ENCODE assay signal across 8 mouse cellular contexts in genomic region chr13:69737444-69738185, GRCm38 (mm10). TPM values are rescaled to one million over a fixed set of nuclear protein-coding genes. Genes with fewer than 3 reads are reported as not detected.
DNase-seq lines count a peak whose midpoint lies in the region; ATAC-seq lines count a peak whose summit lies in the region.

No protein-coding gene starts in this region.

- ATAC-seq in heart, embryonic 16.5 days (replicated peaks; ENCODE audit: extremely low read depth, insufficient read depth, low FRiP score): no peak
- ATAC-seq in hindbrain, embryonic 12.5 days (ENCODE audit: low FRiP score): no peak
- ATAC-seq in midbrain, embryonic 14.5 days (ENCODE audit: low FRiP score, low TSS enrichment): no peak
- no peak for ATAC-seq in activated CD4-positive, CD25-positive, alpha-beta regulatory T cell, adult 4 months

- H3K36me3 ChIP-seq in heart, embryonic 16.5 days (ENCODE audit: control insufficient read depth, insufficient read depth): no peaks in the 10 kb centered on the region
- no peaks in the 10 kb centered on the region for H3K36me3 ChIP-seq in hindbrain, embryonic 12.5 days
- peaks cover 3% of the 10 kb centered on the region for H3K36me3 ChIP-seq in midbrain, embryonic 14.5 days (ENCODE audit: control insufficient read depth, insufficient read depth, low read length)

- H3K9ac ChIP-seq in heart, embryonic 16.5 days (ENCODE audit: low read length): no peak overlapping the region
- peak overlapping the region; percentile 82 for H3K9ac ChIP-seq in hindbrain, embryonic 12.5 days
- H3K9ac ChIP-seq in midbrain, embryonic 14.5 days (replicated peaks; ENCODE audit: low read length): peak overlapping the region; percentile 95

- intact Hi-C loops in heart, postnatal 14 days (cut with DNase I): no loop called here

- peak overlapping the region; percentile 9; the same call in 1 of the 2 replicates for H3K4me3 ChIP-seq in heart, embryonic 16.5 days (ENCODE audit: low read length)
- peak overlapping the region; percentile 80 for H3K4me3 ChIP-seq in hindbrain, embryonic 12.5 days
- peak overlapping the region; percentile 84 for H3K4me3 ChIP-seq in midbrain, embryonic 14.5 days (replicated peaks; ENCODE audit: low read depth, low read length)

- WGBS in heart, embryonic 16.5 days: 20% methylated on average over 15 of the region's 19 CpGs
- WGBS in hindbrain, embryonic 12.5 days: 16% methylated on average over 19 of the region's 19 CpGs
- WGBS in midbrain, embryonic 14.5 days: 9% methylated on average over 15 of the region's 19 CpGs

- H3K27me3 ChIP-seq in heart, embryonic 16.5 days (ENCODE audit: control insufficient read depth, insufficient read depth, low read length): peaks cover 51% of the 10 kb centered on the region
- H3K27me3 ChIP-seq in hindbrain, embryonic 12.5 days: peaks cover 29% of the 10 kb centered on the region
- H3K27me3 ChIP-seq in midbrain, embryonic 14.5 days (ENCODE audit: control insufficient read depth, insufficient read depth, low read length): no peaks in the 10 kb centered on the region

- H3K9me3 ChIP-seq in heart, embryonic 16.5 days (replicated peaks; ENCODE audit: control insufficient read depth, low read length): no peaks in the 10 kb centered on the region
- no peaks in the 10 kb centered on the region for H3K9me3 ChIP-seq in hindbrain, embryonic 12.5 days (replicated peaks)
- H3K9me3 ChIP-seq in midbrain, embryonic 14.5 days (ENCODE audit: control insufficient read depth, low read length): no peaks in the 10 kb centered on the region

- H3K27ac ChIP-seq in heart, embryonic 16.5 days (ENCODE audit: low read length): no peak overlapping the region
- no peak overlapping the region for H3K27ac ChIP-seq in hindbrain, embryonic 12.5 days
- H3K27ac ChIP-seq in midbrain, embryonic 14.5 days (replicated peaks; ENCODE audit: low read depth, low read length): peak overlapping the region; percentile 96

- no peak for DNase-seq in heart, postnatal 14 days
- peak; percentile 58 for DNase-seq in cerebellum, adult 9-11 months
- DNase-seq in midbrain, embryonic 14.5 days: peak; percentile 19
- DNase-seq in lung, postnatal 4 days: no peak
- DNase-seq in lung, postnatal 25 days (ENCODE audit: low spot score): no peak

- peak overlapping the region; percentile 96 for H3K4me2 ChIP-seq in heart, embryonic 16.5 days (ENCODE audit: low read depth, low read length)
- H3K4me2 ChIP-seq in hindbrain, embryonic 12.5 days (replicated peaks): peak overlapping the region; percentile 91
- H3K4me2 ChIP-seq in midbrain, embryonic 14.5 days (ENCODE audit: low read length): peak overlapping the region; percentile 89

- H3K4me1 ChIP-seq in heart, embryonic 16.5 days (ENCODE audit: control insufficient read depth, insufficient read depth, low read length): peaks cover 11% of the 10 kb centered on the region; the same call in 1 of the 2 replicates
- peaks cover 45% of the 10 kb centered on the region for H3K4me1 ChIP-seq in hindbrain, embryonic 12.5 days
- peaks cover 27% of the 10 kb centered on the region for H3K4me1 ChIP-seq in midbrain, embryonic 14.5 days (ENCODE audit: control insufficient read depth, insufficient read depth, low read length)

RNA-seq across cellular contexts. Expression of gene Ube2ql1, which starts 2.1 kb away (rescaled TPM):
- polyA plus RNA-seq in heart, embryonic 16.5 days (2015; fragmentation: Nextera tagmentation; extraction: Ambion mirVana): 0.44 and 0.66 TPM in 2 replicates
- 1 to 10 TPM; 1.3 to 1.9 TPM for total RNA-seq in heart, postnatal 14 days (2021)
- polyA plus RNA-seq in hindbrain, embryonic 12.5 days (2016; fragmentation: Nextera tagmentation; extraction: Ambion mirVana): 16.4 and 18.2 TPM in 2 replicates
- polyA plus RNA-seq in midbrain, embryonic 14.5 days (2014; fragmentation: Nextera tagmentation; extraction: Ambion mirVana): 34.4 and 43.7 TPM in 2 replicates
- not detected for polyA plus RNA-seq in activated CD4-positive, CD25-positive, alpha-beta regulatory T cell, adult 4 months (2017; shearing (Covaris generic))

Comparison
In these comparisons a context has a peak if more than half of its experiments do, and no peak if none do; other contexts are left out.
1. H3K4me3 ChIP-seq: peak in every context shown above with its lines; median percentile 84 in midbrain, embryonic 14.5 days; 80 in hindbrain, embryonic 12.5 days; 9 in heart, embryonic 16.5 days.
2. DNase-seq: peak in cerebellum, adult 9-11 months (single experiment) and midbrain, embryonic 14.5 days (single experiment); none in heart, postnatal 14 days (0 of 2), lung, postnatal 4 days (0 of 2) and lung, postnatal 25 days (single experiment).
3. RNA of gene Ube2ql1, which starts 2.1 kb away (polyA plus RNA-seq): 34.4 to 43.7 TPM in midbrain, embryonic 14.5 days and 16.4 to 18.2 TPM in hindbrain, embryonic 12.5 days; 0.44 to 0.66 TPM in heart, embryonic 16.5 days and not detected in activated CD4-positive, CD25-positive, alpha-beta regulatory T cell, adult 4 months; every median in the first group is over 10 times any median in the second.
4. Peak in every context shown above with its lines, with median percentiles within 50 percentile points of each other: H3K4me2 ChIP-seq.